Mouse (Mus musculus): ENCODE measurements around the gene Slc38a1. TPM values are rescaled to one million over a fixed set of nuclear protein-coding genes. Genes with fewer than 3 reads are reported as not detected.
A peak's percentile ranks its signal among the peaks of the same experiment; 100 is the strongest.

The Slc38a1 gene
- polyA plus RNA-seq, 1 experiment from 2014 or later, result 62.4 TPM

DNA sequence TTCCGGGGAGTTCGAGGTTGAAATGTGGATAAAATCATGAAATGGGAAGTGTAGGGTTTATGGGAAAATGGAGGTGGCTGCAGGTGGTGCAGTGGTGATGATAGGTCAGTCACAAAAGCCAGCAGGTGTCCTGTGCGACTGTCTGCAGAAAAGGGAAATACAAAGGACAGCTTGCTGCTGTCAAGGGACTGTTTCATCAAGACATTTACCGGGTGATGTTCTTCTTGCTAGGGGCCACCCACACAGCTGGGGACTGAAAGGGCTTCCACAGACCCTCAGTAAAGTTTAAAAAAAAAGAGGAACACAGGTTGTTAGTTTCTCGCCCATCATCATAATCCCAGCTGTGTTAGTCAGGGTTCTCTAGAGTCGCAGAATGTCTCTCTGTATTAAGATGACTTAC is 42.6 kb upstream of the Slc38a1 start:
- WGBS, result 61% methylated on average over 6 of the region's 6 CpGs
- H3K4me2 ChIP-seq (replicated peaks; ENCODE audit: low read depth, low read length), result no peak overlapping the region
- H3K4me3 ChIP-seq (ENCODE audit: low read length), result no peak overlapping the region
- H3K27me3 ChIP-seq (ENCODE audit: insufficient read depth, low read length), result no peaks in the 10 kb centered on the region
- H3K36me3 ChIP-seq (ENCODE audit: insufficient read depth, low read length), result peaks cover 25% of the 10 kb centered on the region
- no peak overlapping the region for H3K9ac ChIP-seq (replicated peaks; ENCODE audit: low read length)
- no peaks in the 10 kb centered on the region for H3K9me3 ChIP-seq (ENCODE audit: low read length)
- no peaks in the 10 kb centered on the region for H3K4me1 ChIP-seq (ENCODE audit: insufficient read depth, low read length)
- ATAC-seq (ENCODE audit: low FRiP score, low TSS enrichment), result no peak
- no peak overlapping the region for H3K27ac ChIP-seq (ENCODE audit: low read length)

DNA sequence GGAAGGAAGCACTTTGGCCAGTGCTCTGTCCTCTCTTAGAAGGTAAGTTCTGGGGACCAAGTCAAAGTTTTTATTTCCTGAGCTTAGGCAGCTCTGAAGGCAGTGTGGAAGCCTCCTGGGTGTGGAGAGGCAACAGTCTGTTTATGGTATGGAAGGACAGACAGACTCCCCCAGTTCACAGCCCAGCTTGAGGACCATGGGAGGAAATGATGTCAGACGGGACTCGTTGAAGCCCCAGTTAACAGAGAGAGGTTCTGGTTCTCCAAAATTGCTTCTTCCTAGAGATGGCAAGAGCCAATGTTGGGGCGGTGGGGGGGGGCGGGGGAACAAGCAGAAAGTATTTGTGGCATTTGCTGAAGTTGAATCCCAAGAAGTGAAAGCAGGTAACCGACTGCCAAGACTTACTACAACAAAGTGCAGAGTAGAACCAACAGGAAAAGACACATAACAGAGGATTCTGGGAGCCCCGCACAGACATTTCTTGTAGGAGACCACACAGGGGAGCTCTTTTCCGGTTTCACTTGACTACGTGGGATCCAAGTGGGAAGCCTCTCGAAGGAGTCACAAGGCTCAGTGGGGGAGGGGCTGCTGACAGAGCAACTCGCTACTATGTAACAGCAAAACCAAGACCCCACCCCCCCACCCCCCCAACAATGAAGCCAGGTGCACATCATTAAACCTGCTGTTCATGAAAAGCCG is 41.6 kb upstream of the Slc38a1 start:
- no peaks in the 10 kb centered on the region for H3K9me3 ChIP-seq (ENCODE audit: low read length)
- no peak overlapping the region for H3K27ac ChIP-seq (ENCODE audit: low read length)
- WGBS, result 40% methylated on average over 11 of the region's 11 CpGs
- H3K4me3 ChIP-seq (ENCODE audit: low read length), result no peak overlapping the region
- no peaks in the 10 kb centered on the region for H3K4me1 ChIP-seq (ENCODE audit: insufficient read depth, low read length)
- ATAC-seq (ENCODE audit: low FRiP score, low TSS enrichment), result no peak
- peaks cover 18% of the 10 kb centered on the region for H3K36me3 ChIP-seq (ENCODE audit: insufficient read depth, low read length)
- no peak overlapping the region for H3K4me2 ChIP-seq (replicated peaks; ENCODE audit: low read depth, low read length)
- peaks cover 3% of the 10 kb centered on the region; the same call in 1 of the 2 replicates for H3K27me3 ChIP-seq (ENCODE audit: insufficient read depth, low read length)
- no peak overlapping the region for H3K9ac ChIP-seq (replicated peaks; ENCODE audit: low read length)

DNA sequence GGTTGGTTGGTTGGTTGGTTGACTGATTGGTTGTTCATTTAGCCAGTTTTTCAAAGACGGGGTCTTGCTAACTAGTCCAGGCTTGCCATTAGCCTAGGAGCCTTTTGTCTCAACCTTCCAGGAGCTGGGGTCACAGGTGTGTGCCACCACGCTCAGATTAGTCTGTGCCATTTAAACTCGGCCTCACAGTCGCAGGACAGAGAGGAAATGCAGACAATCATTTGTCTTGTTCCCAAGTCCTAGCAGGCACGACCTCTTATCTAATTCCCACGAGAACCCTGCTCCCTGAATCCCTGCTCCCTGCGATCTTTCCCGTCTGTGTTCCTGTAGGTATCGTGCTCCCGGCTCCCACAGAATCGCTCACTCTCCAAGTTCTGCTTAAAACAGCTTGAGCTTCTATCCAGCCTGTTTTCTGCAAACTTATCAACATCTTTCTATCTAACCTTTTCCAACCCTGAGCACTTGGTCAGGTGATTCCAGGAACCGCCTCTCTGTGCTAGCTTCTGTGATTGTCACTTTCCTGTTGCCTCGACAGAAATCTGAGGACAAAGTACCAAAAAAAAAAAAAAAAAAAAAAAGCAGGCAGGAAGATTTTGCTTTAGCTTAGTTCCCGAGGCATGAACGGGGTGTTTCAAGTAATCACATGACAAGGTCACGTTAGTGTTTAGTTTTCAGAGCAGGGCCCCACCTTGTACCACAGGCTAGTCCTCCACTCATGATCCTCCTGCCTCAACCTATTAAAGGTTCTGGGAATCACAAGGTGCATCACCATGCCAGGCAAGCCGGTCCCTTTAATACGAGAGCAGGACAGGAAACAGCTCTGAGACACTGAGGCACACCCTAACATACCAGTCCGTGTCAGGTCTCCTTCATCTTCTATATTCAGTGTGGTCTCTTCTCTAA is 36.4 kb upstream of the Slc38a1 start:
- WGBS, result 63% methylated on average over 19 of the region's 19 CpGs
- H3K9me3 ChIP-seq (ENCODE audit: low read length), result no peaks in the 10 kb centered on the region
- no peak overlapping the region for H3K4me3 ChIP-seq (ENCODE audit: low read length)
- H3K36me3 ChIP-seq (ENCODE audit: insufficient read depth, low read length), result no peaks in the 10 kb centered on the region
- no peak for ATAC-seq (ENCODE audit: low FRiP score, low TSS enrichment)
- no peak overlapping the region for H3K9ac ChIP-seq (replicated peaks; ENCODE audit: low read length)
- H3K27me3 ChIP-seq (ENCODE audit: insufficient read depth, low read length), result peaks cover 3% of the 10 kb centered on the region; the same call in 1 of the 2 replicates
- no peak overlapping the region for H3K4me2 ChIP-seq (replicated peaks; ENCODE audit: low read depth, low read length)
- no peak overlapping the region for H3K27ac ChIP-seq (ENCODE audit: low read length)
- 0 out of 2 replicates have a peak, but pooled peaks cover 2% of the 10 kb centered on the region for H3K4me1 ChIP-seq (ENCODE audit: insufficient read depth, low read length)

DNA sequence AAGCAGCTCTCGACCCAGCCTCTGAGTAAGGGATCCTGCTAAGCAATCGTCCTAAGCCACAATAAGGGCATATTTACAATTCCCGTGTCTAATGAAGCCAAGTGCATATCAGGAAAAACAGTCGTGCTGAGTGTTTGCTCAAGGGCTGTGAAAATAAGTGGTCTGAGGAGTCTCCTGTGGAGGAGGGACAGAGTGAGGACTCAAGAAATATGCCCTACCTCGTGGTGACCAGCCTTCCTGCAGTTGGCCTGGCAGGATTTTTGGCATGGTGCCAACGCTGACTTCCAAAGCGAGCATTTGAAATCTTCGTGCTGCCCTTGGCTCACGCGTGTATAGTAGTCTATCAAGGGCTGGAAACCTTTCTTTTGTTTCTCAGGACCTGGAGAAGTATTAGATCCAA is 33.8 kb upstream of the Slc38a1 start:
- H3K4me2 ChIP-seq (replicated peaks; ENCODE audit: low read depth, low read length), result no peak overlapping the region
- WGBS, result 37% methylated on average over 10 of the region's 10 CpGs

DNA sequence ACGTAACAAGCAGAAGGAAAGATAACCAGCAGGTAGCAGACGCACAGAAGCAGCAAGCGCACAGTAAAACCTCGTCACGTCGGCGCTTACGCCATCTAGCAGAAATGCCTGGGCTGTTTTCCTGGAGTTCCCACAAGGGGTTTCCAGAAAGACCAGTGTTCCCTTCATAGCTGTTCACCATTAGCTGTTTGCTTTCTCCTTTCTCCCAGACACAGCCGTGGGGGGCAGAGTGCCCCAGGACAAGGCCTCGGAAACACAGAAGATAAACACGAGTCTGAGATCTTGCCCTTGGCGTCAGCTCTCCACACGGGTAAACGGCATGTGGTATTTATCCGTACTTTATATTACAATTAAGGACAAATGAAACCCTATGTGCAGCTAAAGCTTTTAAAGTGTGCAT is 33.0 kb upstream of the Slc38a1 start:
- no peak overlapping the region for H3K9ac ChIP-seq (replicated peaks; ENCODE audit: low read length)
- 0 out of 2 replicates have a peak, but pooled peaks cover 2% of the 10 kb centered on the region for H3K4me1 ChIP-seq (ENCODE audit: insufficient read depth, low read length)
- H3K9me3 ChIP-seq (ENCODE audit: low read length), result no peaks in the 10 kb centered on the region
- no peak overlapping the region for H3K27ac ChIP-seq (ENCODE audit: low read length)
- no peak overlapping the region for H3K4me3 ChIP-seq (ENCODE audit: low read length)
- H3K4me2 ChIP-seq (replicated peaks; ENCODE audit: low read depth, low read length), result no peak overlapping the region
- WGBS, result 78% methylated on average over 15 of the region's 15 CpGs
- H3K36me3 ChIP-seq (ENCODE audit: insufficient read depth, low read length), result no peaks in the 10 kb centered on the region
- no peak for ATAC-seq (ENCODE audit: low FRiP score, low TSS enrichment)
- H3K27me3 ChIP-seq (ENCODE audit: insufficient read depth, low read length), result peaks cover 3% of the 10 kb centered on the region; the same call in 1 of the 2 replicates

More for the DNA sequence above, 33.8 kb upstream of the Slc38a1 start:
- 0 out of 2 replicates have a peak, but pooled peaks have one; percentile 12 for ATAC-seq (ENCODE audit: low FRiP score, low TSS enrichment)
- H3K27ac ChIP-seq (ENCODE audit: low read length), result no peak overlapping the region
- H3K27me3 ChIP-seq (ENCODE audit: insufficient read depth, low read length), result peaks cover 3% of the 10 kb centered on the region; the same call in 1 of the 2 replicates
- no peaks in the 10 kb centered on the region for H3K9me3 ChIP-seq (ENCODE audit: low read length)
- H3K4me3 ChIP-seq (ENCODE audit: low read length), result no peak overlapping the region
- 0 out of 2 replicates have a peak, but pooled peaks cover 2% of the 10 kb centered on the region for H3K4me1 ChIP-seq (ENCODE audit: insufficient read depth, low read length)
- H3K9ac ChIP-seq (replicated peaks; ENCODE audit: low read length), result no peak overlapping the region
- H3K36me3 ChIP-seq (ENCODE audit: insufficient read depth, low read length), result no peaks in the 10 kb centered on the region

DNA sequence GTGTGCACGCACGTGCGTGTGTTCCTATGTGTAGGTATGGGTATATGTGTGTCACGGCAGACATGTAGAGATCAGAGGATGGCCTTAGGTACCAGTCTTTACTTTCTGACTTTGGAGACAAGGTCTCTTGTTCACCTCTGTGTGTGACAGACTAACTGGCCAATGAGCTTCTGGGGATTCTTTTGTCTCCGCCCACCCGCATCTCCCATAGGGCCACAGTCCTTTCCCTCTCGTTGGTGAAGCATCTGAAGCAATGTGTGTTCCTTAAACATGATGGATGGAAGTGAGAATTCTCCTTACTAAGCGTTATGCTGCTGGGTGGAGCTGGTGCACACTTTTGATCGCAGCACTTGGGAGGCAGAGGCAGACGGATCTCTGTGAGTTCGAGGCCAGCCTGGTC is 32.3 kb upstream of the Slc38a1 start:
- Histone ChIP-seq H3K4me2 (replicated peaks; ENCODE audit: low read depth, low read length) (no peak overlapping the region), H3K9ac (replicated peaks; ENCODE audit: low read length) (no peak overlapping the region), H3K27me3 (ENCODE audit: insufficient read depth, low read length) (peaks cover 3% of the 10 kb centered on the region; the same call in 1 of the 2 replicates), H3K4me1 (ENCODE audit: insufficient read depth, low read length) (0 out of 2 replicates have a peak, but pooled peaks cover 2% of the 10 kb centered on the region), H3K9me3 (ENCODE audit: low read length) (no peaks in the 10 kb centered on the region), H3K36me3 (ENCODE audit: insufficient read depth, low read length) (no peaks in the 10 kb centered on the region), H3K27ac (ENCODE audit: low read length) (no peak overlapping the region), H3K4me3 (ENCODE audit: low read length) (no peak overlapping the region)
- WGBS, result 87% methylated on average over 11 of the region's 11 CpGs
- ATAC-seq (ENCODE audit: low FRiP score, low TSS enrichment), result no peak

DNA sequence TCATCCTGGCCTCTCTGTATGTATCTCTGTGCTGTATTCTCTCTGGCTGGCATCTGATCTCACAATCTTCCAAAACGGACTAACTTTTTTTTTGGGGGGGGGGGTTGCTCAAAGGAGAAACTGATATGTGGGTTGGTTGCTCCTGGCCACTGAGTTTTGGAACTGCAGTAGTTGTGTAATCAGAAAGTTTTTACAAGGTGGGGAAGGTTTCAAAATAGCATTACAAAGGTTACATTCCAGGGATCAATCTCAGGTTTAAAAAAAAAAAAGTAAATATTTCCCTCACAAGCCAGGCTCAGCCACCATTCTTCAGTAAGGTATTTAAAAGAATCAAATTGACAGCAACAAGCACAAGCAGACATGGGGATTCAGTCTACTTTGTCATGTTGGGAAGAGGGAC is 31.4 kb upstream of the Slc38a1 start:
- ATAC-seq (ENCODE audit: low FRiP score, low TSS enrichment), result no peak
- WGBS, result 59% methylated on average over 1 of the region's 1 CpGs
- Histone ChIP-seq H3K27me3 (ENCODE audit: insufficient read depth, low read length) (no peaks in the 10 kb centered on the region), H3K9ac (replicated peaks; ENCODE audit: low read length) (no peak overlapping the region), H3K4me3 (ENCODE audit: low read length) (no peak overlapping the region), H3K4me2 (replicated peaks; ENCODE audit: low read depth, low read length) (no peak overlapping the region), H3K27ac (ENCODE audit: low read length) (no peak overlapping the region), H3K9me3 (ENCODE audit: low read length) (no peaks in the 10 kb centered on the region), H3K36me3 (ENCODE audit: insufficient read depth, low read length) (no peaks in the 10 kb centered on the region), H3K4me1 (ENCODE audit: insufficient read depth, low read length) (0 out of 2 replicates have a peak, but pooled peaks cover 2% of the 10 kb centered on the region)

DNA sequence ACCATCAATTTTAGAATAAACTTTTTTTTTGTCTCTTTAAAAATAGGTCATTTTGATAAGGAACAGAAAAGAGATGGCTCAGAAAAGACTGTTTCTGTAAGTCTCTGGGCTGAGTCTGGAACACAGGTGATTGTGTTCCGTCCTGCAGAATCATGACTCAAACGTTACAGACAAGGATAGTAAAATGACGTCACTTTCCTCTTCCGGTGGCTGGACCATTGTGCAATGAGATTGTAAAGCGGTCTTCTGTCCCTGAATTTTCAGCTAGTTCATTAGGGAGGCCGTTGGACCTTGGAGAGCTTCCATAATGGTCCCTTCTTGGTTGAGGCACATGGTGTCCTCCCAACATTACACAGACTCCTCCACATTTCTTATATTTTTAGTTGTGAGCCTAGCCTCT is 27.0 kb upstream of the Slc38a1 start:
- Histone ChIP-seq H3K9ac (replicated peaks; ENCODE audit: low read length) (no peak overlapping the region), H3K27ac (ENCODE audit: low read length) (no peak overlapping the region), H3K4me2 (replicated peaks; ENCODE audit: low read depth, low read length) (no peak overlapping the region), H3K4me3 (ENCODE audit: low read length) (no peak overlapping the region), H3K36me3 (ENCODE audit: insufficient read depth, low read length) (no peaks in the 10 kb centered on the region), H3K27me3 (ENCODE audit: insufficient read depth, low read length) (no peaks in the 10 kb centered on the region), H3K4me1 (ENCODE audit: insufficient read depth, low read length) (peaks cover 5% of the 10 kb centered on the region; the same call in 1 of the 2 replicates), H3K9me3 (ENCODE audit: low read length) (no peaks in the 10 kb centered on the region)
- ATAC-seq (ENCODE audit: low FRiP score, low TSS enrichment), result no peak
- WGBS, result 75% methylated on average over 6 of the region's 6 CpGs

DNA sequence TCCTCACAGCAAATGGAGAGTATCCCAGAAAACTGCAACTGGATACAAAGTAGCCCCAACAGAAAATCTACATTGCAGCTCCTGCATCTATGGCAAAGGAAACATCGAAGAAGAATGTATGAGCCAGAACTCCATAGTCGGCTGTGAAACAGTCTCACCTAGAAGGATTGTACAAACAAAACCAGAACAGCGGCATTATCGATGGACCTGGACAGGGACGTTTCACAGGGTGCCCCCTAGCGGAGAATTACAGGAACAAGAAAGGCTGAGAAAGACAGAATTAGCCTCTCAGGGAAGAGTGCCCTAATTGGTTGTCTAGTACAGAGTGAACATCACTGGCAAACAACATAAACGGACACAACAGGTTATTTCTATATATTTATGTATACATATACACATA is 23.9 kb upstream of the Slc38a1 start:
- peak overlapping the region; percentile 8; the same call in 1 of the 2 replicates for H3K9ac ChIP-seq (replicated peaks; ENCODE audit: low read length)

More for the DNA sequence above, 23.9 kb upstream of the Slc38a1 start:
- no peaks in the 10 kb centered on the region for H3K36me3 ChIP-seq (ENCODE audit: insufficient read depth, low read length)
- H3K4me3 ChIP-seq (ENCODE audit: low read length), result 0 out of 2 replicates have a peak overlapping the region, but pooled peaks have one; percentile 3
- ATAC-seq (ENCODE audit: low FRiP score, low TSS enrichment), result no peak
- H3K4me2 ChIP-seq (replicated peaks; ENCODE audit: low read depth, low read length), result peak overlapping the region; percentile 38
- no peak overlapping the region for H3K27ac ChIP-seq (ENCODE audit: low read length)
- H3K4me1 ChIP-seq (ENCODE audit: insufficient read depth, low read length), result peaks cover 5% of the 10 kb centered on the region; the same call in 1 of the 2 replicates
- H3K9me3 ChIP-seq (ENCODE audit: low read length), result no peaks in the 10 kb centered on the region
- no peaks in the 10 kb centered on the region for H3K27me3 ChIP-seq (ENCODE audit: insufficient read depth, low read length)
- 4% methylated on average over 7 of the region's 7 CpGs for WGBS

All from kidney, embryonic 16.5 days (tissue).